Mouse (Mus musculus) bone marrow macrophage, adult 2 months (primary cell): ENCODE results near the gene Gm12166. TPM values are rescaled to one million over a fixed set of nuclear protein-coding genes. Genes with fewer than 3 reads are reported as not detected.

Source experiments
- H3K27ac ChIP-seq: 2 replicates; pipeline ENCODE4 v1.5.1; 2012; ENCODE audit warnings: low read depth, low read length; ENCODE audit not compliant: insufficient read depth
- H3K4me1 ChIP-seq: 2 replicates; pipeline ENCODE4 v1.6.1; 2012; ENCODE audit warnings: low read length; ENCODE audit not compliant: control insufficient read depth, insufficient read depth
- H3K4me3 ChIP-seq: 2 replicates; pipeline ENCODE4 v1.5.1; 2012; ENCODE audit warnings: mild to moderate bottlenecking, low read length, moderate library complexity; ENCODE audit not compliant: insufficient read depth
- CTCF ChIP-seq: IDR thresholded peaks from 2 replicates; pipeline ENCODE4 v1.5.1; 2012; ENCODE audit warnings: low read depth, mild to moderate bottlenecking, low read length, moderate library complexity
- POLR2A ChIP-seq: IDR thresholded peaks from 2 replicates; pipeline ENCODE4 v1.6.1; 2012; ENCODE audit warnings: mild to moderate bottlenecking, low read depth, low read length, borderline replicate concordance
- polyA plus RNA-seq: library from polyadenylated mRNA; stranded (reverse); fragments of >200 nt; gene quantifications from 2 replicates; pipeline ENCODE4 v1.2.4, GENCODE M21; 2012; ENCODE audit not compliant: missing spikeins, insufficient read depth, insufficient read length

Gm12166 gene
- polyA plus RNA-seq, 1 experiment: 46.6 TPM

GRCm38 (mm10) chr11:46085398-46086163, 33.5 kb upstream of the Gm12166 start:
- Histone ChIP-seq H3K4me3 (no peak overlapping the region), H3K27ac (no peak overlapping the region), H3K4me1 (no peaks in the 10 kb centered on the region)
- TF ChIP-seq POLR2A (no peak), CTCF (no peak)

DNA sequence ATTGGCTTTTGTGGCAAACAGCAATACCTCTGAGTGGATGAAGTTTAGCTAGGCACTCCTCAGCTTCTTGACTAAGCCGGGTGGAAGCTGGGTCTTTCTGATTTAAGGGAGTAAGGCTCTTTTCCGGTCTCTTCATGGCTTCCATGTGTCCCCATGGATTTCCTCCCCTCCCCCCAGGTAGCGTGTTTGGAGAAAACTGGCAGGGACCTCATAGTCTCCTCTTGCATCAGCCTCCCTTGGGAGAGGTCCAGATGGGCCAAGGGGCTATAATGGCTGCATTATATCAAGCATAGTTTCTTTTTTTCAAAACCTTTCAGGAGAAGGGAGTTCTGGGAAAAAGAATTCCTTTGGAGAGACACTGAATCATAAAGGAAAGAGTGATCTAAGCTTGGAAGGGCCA, 32.4 kb upstream of the Gm12166 start:
- Histone ChIP-seq H3K4me1 (no peaks in the 10 kb centered on the region), H3K27ac (no peak overlapping the region)
- no peak for TF ChIP-seq POLR2A
- no peak for TF ChIP-seq CTCF

DNA sequence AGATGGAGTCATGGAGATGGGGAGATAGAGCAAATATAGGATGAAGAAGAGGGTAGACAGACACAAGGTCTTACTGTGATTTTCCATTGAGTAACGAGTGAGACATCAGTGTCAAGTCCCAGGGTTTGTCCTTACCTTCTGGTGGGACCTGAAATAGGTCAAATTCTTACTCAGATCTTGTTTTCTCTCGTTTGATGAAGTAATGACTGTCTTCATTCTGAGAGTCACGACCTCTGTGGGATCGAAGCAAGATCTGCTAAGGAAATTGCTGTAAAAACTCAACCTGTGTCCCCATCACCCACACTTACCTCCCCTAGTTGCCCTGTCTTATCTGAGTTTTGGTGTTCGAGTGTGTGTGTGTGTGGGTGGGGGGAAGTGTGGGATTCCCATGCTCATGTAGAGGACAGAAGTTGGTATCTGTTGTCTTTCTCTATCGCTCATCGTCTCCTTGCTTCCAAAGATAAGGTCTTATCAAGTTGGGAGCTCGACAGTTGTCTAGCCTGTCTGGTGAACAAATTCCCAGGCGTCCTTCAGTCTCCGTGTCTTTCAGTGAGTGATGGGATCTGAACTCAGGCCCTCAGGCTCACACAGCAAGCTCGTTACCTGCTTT, 31.8 kb upstream of the Gm12166 start:
- TF ChIP-seq POLR2A: no peak
- no peak for TF ChIP-seq CTCF
- Histone ChIP-seq H3K27ac (no peak overlapping the region), H3K4me3 (no peak overlapping the region), H3K4me1 (no peaks in the 10 kb centered on the region)

More for the DNA sequence above, 32.4 kb upstream of the Gm12166 start:
- no peak overlapping the region for H3K4me3 ChIP-seq

DNA sequence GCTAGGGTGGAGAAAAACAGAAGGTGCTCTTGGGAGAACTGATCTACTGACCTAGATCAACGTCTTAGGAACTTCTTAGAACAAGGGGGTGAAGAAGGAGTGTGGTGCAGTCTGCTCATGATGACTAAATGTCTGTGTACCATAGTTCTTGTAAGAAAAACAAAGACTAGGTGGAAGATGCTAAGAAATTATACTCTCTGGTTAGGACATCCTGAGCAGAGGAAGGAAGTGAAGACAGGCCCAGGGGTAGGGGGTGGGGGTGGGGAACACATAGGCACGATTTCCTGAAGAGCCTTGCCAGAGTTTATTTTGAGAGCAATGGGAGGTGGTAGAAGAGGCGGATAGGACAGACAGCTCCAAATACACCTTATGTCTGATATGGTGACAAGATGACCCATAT, 31.3 kb upstream of the Gm12166 start:
- TF ChIP-seq POLR2A: no peak
- TF ChIP-seq CTCF: no peak
- no peaks in the 10 kb centered on the region for H3K4me1 ChIP-seq
- H3K4me3 ChIP-seq: no peak overlapping the region
- no peak overlapping the region for H3K27ac ChIP-seq

- Histone ChIP-seq H3K4me1 (peaks cover 14% of the 10 kb centered on the region), H3K4me3 (no peak overlapping the region), H3K27ac (no peak overlapping the region)
- TF ChIP-seq CTCF (no peak), POLR2A (no peak)
Measured at GRCm38 (mm10) chr11:46081075-46081474, 29.0 kb upstream of the Gm12166 start.

GRCm38 (mm10) chr11:46077732-46078375, 25.7 kb upstream of the Gm12166 start:
- H3K27ac ChIP-seq: peak overlapping the region; percentile 22

GRCm38 (mm10) chr11:46077304-46077703, 25.2 kb upstream of the Gm12166 start:
- H3K27ac ChIP-seq: peak overlapping the region; percentile 56
- TF ChIP-seq POLR2A (no peak), CTCF (no peak)
- H3K4me3 ChIP-seq: no peak overlapping the region
- H3K4me1 ChIP-seq: peaks cover 18% of the 10 kb centered on the region

More at GRCm38 (mm10) chr11:46077732-46078375, 25.7 kb upstream of the Gm12166 start:
- TF ChIP-seq CTCF: no peak
- TF ChIP-seq POLR2A: no peak
- H3K4me1 ChIP-seq: peaks cover 18% of the 10 kb centered on the region
- no peak overlapping the region for H3K4me3 ChIP-seq

DNA sequence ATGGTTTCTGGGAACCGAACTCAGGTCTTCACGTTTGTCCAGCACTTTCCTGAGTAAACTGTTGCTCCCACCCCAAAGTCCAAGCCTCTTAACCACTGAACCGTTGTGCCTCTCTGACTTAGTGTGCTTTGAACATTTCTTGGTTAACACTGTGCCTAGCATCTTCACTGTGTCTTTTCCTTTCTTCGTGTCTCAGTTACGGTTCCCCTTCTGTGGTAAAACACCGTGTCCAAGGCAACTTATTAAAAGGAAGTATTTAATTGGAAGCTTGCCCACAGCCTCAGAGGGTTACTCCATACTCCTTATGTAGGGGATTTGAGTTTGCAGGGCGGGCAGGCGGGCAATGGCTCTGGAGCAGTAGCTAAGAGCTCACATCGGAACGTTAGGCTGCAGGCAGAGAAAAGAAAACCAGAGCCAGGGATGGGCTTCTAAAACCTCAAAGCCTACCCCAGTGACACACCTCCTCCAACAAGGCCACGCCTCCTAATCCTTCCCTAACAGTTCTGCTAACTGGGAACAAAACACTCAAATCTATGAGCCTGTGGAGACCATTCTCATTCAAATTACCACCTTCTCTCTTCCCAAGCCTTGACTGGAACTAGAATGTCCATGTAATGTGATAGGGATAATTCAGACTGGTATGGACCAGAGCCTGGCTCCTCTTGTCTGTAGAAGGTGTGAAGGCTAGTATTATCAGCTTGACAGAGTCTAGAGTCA, 24.5 kb upstream of the Gm12166 start:
- TF ChIP-seq CTCF (no peak), POLR2A (no peak)
- H3K27ac ChIP-seq: peak overlapping the region; percentile 69
- H3K4me1 ChIP-seq: peaks cover 18% of the 10 kb centered on the region
- H3K4me3 ChIP-seq: no peak overlapping the region

- TF ChIP-seq POLR2A (no peak), CTCF (no peak)
- peaks cover 18% of the 10 kb centered on the region for H3K4me1 ChIP-seq
- no peak overlapping the region for H3K27ac ChIP-seq
- H3K4me3 ChIP-seq: no peak overlapping the region
Measured at GRCm38 (mm10) chr11:46075507-46075906, 23.4 kb upstream of the Gm12166 start.
